Mouse (Mus musculus) liver, embryonic 13.5 days (tissue): Measurements from ENCODE around the gene 1810049J17Rik. TPM values are rescaled to one million over a fixed set of nuclear protein-coding genes. Genes with fewer than 3 reads are reported as not detected.
"Not testable (repeated sequence)": the region's sequence is repeated elsewhere in the genome, so short reads cannot be mapped to it uniquely, and the experiment has no call there.

Experiments used
- ATAC-seq: fragments of 200-750 bp; cut with Nextera tagmentation; 2 replicates; pipeline ENCODE4 v1.8.0; 2017; ENCODE audit warnings: low read depth, mild to moderate bottlenecking, moderate number of reproducible peaks, moderate library complexity
- DNase-seq: peaks from one replicate; pipeline ENCODE4 v3.0.0; 2022
- H3K27ac ChIP-seq: fragments of 300-500 bp; sonication (generic); 2 replicates; pipeline ENCODE4 v1.5.1; 2015; ENCODE audit warnings: moderate library complexity, mild to moderate bottlenecking, inconsistent platforms
- H3K27me3 ChIP-seq: fragments of 300-500 bp; sonication (generic); 2 replicates; pipeline ENCODE4 v1.6.1; 2015; ENCODE audit warnings: mild to moderate bottlenecking, inconsistent platforms
- H3K36me3 ChIP-seq: fragments of 300-500 bp; sonication (generic); 2 replicates; pipeline ENCODE4 v1.6.1; 2015; ENCODE audit warnings: mild to moderate bottlenecking, inconsistent platforms
- H3K4me1 ChIP-seq: fragments of 300-500 bp; sonication (generic); replicated peaks from 2 replicates; pipeline ENCODE4 v1.6.1; 2015; ENCODE audit warnings: inconsistent platforms
- H3K4me2 ChIP-seq: fragments of 300-500 bp; sonication (generic); 2 replicates; pipeline ENCODE4 v1.6.1; 2015; ENCODE audit warnings: inconsistent platforms, mild to moderate bottlenecking, moderate library complexity
- H3K4me3 ChIP-seq: fragments of 300-500 bp; sonication (generic); replicated peaks from 2 replicates; pipeline ENCODE4 v1.5.1; 2015; ENCODE audit warnings: mild to moderate bottlenecking, inconsistent platforms
- H3K9ac ChIP-seq: fragments of 300-500 bp; sonication (generic); 2 replicates; pipeline ENCODE4 v1.6.1; 2015; ENCODE audit warnings: mild to moderate bottlenecking, inconsistent platforms
- H3K9me3 ChIP-seq: fragments of 300-500 bp; sonication (generic); replicated peaks from 2 replicates; pipeline ENCODE4 v1.6.1; 2016; ENCODE audit warnings: inconsistent platforms
- WGBS: fragments of 180-500 bp; shearing (Covaris S2); methylation state at CpG from one replicate; pipeline ENCODE4 v1.1.7; 2015; ENCODE audit not compliant: insufficient replicate concordance; 5-methylcytosine and 5-hydroxymethylcytosine counted together
- polyA plus RNA-seq: library from polyadenylated mRNA; unstranded; fragments of >200 nt; fragmentation: Nextera tagmentation; extraction: Ambion mirVana; gene quantifications from 2 replicates; pipeline ENCODE4 v1.2.1, GENCODE M21; 2015

Gene 1810049J17Rik
- polyA plus RNA-seq: 0.29 and 1.7 TPM in 2 replicates

DNA sequence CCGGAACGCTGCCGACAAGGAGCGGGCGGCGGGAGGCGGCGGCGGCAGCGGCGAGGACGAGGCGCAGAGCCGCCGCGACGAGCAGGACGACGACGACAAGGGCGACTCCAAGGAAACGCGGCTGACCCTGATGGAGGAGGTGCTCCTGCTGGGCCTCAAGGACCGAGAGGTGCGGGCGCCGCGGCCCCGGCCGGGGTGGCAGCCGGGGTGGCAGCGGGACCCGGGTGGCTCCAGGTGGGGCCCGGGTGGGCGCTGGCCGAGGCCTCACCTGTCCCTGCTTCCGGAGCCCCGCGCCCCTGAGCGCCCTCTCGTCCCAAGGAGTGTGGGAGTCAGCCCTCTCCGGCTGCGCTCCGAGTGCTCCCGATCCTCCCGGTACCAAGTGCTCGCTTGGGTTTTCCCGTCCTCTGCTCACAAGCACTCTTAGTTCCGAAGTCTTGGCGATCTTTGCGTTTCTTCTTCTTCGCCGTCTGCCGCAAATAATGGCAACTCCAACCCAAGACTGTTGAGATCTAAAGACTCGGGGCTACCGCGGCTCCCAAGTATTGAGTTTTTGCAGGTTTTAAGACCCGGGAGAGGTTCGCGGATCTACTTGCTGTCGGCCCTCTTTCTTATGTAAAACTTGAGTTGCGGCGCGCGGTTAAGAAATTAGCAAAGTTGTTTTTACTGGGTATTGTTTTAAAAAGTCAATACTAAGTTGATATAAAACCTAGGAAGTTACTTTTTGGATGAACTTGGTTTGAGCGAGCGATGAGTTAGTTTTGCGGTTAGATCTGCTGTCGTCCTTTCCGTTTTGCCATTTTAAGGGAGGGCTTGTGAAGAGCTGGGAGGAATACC is at the start of gene 1810049J17Rik:
Gene 1810049J17Rik (minus strand): TSS at position 112 of the 834 bp plus-strand sequence.
- H3K9me3 ChIP-seq: no peaks in the 10 kb centered on the region
- peaks cover 5% of the 10 kb centered on the region; the same call in 1 of the 2 replicates for H3K27me3 ChIP-seq
- WGBS: under 1% methylated on average over 70 of the region's 70 CpGs
- peaks cover 10% of the 10 kb centered on the region for H3K36me3 ChIP-seq
- H3K9ac ChIP-seq: peak within 1 kb of the TSS; percentile 99
- DNase-seq (peak; percentile 52), ATAC-seq (peak; percentile 51)
- H3K4me1 ChIP-seq: peaks cover 49% of the 10 kb centered on the region
- peak within 1 kb of the TSS; percentile 99 for H3K4me3 ChIP-seq
- peak within 1 kb of the TSS; percentile 85 for H3K4me2 ChIP-seq
- peak within 1 kb of the TSS; percentile 94 for H3K27ac ChIP-seq

- H3K4me1 ChIP-seq: peaks cover 52% of the 10 kb centered on the region
- WGBS: 8% methylated on average over 8 of the region's 8 CpGs
- no peak for ATAC-seq
Measured at GRCm38 (mm10) chr15:12371183-12371582, 49.5 kb upstream of the 1810049J17Rik start.

DNA sequence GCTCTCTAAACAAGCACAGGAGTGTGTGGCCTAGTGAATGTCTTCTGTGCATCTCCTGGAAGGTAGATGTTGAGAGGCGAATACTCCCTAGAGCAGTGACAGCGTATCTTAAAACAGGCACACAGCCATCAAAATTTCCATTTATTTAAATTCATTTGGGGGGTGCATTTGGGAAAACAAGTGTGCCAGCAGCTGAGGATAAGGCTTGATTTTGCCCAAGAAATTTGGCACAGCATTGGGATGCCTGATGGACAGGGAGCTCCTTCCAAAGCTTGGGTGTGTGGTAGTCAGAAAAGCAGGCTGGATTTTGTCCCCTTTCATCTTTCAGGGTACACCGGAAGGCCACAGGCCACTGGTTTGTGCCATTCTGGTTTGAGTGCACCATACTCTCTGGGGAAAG is 48.4 kb upstream of the 1810049J17Rik start:
- H3K4me1 ChIP-seq: peaks cover 53% of the 10 kb centered on the region
- no peaks in the 10 kb centered on the region for H3K9me3 ChIP-seq
- no peak overlapping the region for H3K4me3 ChIP-seq
- WGBS: 85% methylated on average over 3 of the region's 3 CpGs
- no peak overlapping the region for H3K4me2 ChIP-seq
- no peak overlapping the region for H3K9ac ChIP-seq
- no peaks in the 10 kb centered on the region for H3K36me3 ChIP-seq
- no peak for ATAC-seq
- no peak overlapping the region for H3K27ac ChIP-seq
- no peaks in the 10 kb centered on the region for H3K27me3 ChIP-seq
- no peak for DNase-seq

More at GRCm38 (mm10) chr15:12371183-12371582, 49.5 kb upstream of the 1810049J17Rik start:
- H3K9me3 ChIP-seq: no peaks in the 10 kb centered on the region
- H3K9ac ChIP-seq: no peak overlapping the region
- H3K36me3 ChIP-seq: no peaks in the 10 kb centered on the region
- no peak overlapping the region for H3K4me3 ChIP-seq
- no peaks in the 10 kb centered on the region for H3K27me3 ChIP-seq
- DNase-seq: peak; percentile 50
- no peak overlapping the region for H3K27ac ChIP-seq
- H3K4me2 ChIP-seq: no peak overlapping the region

GRCm38 (mm10) chr15:12368850-12369249 is 47.2 kb upstream of the 1810049J17Rik start:
- WGBS: 58% methylated on average over 4 of the region's 4 CpGs
- Histone ChIP-seq H3K27ac (no peak overlapping the region), H3K9me3 (no peaks in the 10 kb centered on the region), H3K9ac (no peak overlapping the region), H3K4me3 (no peak overlapping the region), H3K27me3 (no peaks in the 10 kb centered on the region), H3K4me1 (peaks cover 48% of the 10 kb centered on the region), H3K4me2 (no peak overlapping the region), H3K36me3 (no peaks in the 10 kb centered on the region)
- DNase-seq (no peak), ATAC-seq (no peak)

GRCm38 (mm10) chr15:12368357-12368756 is 46.7 kb upstream of the 1810049J17Rik start:
- peak overlapping the region; percentile 64 for H3K4me2 ChIP-seq
- peak overlapping the region; percentile 61; the same call in 1 of the 2 replicates for H3K9ac ChIP-seq
- no peaks in the 10 kb centered on the region for H3K36me3 ChIP-seq
- no peaks in the 10 kb centered on the region for H3K9me3 ChIP-seq
- DNase-seq (no peak), ATAC-seq (no peak)
- peak overlapping the region; percentile 88 for H3K27ac ChIP-seq
- H3K27me3 ChIP-seq: no peaks in the 10 kb centered on the region
- no peak overlapping the region; the same call in 1 of the 2 replicates for H3K4me3 ChIP-seq
- WGBS: 75% methylated on average over 11 of the region's 11 CpGs
- peaks cover 45% of the 10 kb centered on the region for H3K4me1 ChIP-seq

DNA sequence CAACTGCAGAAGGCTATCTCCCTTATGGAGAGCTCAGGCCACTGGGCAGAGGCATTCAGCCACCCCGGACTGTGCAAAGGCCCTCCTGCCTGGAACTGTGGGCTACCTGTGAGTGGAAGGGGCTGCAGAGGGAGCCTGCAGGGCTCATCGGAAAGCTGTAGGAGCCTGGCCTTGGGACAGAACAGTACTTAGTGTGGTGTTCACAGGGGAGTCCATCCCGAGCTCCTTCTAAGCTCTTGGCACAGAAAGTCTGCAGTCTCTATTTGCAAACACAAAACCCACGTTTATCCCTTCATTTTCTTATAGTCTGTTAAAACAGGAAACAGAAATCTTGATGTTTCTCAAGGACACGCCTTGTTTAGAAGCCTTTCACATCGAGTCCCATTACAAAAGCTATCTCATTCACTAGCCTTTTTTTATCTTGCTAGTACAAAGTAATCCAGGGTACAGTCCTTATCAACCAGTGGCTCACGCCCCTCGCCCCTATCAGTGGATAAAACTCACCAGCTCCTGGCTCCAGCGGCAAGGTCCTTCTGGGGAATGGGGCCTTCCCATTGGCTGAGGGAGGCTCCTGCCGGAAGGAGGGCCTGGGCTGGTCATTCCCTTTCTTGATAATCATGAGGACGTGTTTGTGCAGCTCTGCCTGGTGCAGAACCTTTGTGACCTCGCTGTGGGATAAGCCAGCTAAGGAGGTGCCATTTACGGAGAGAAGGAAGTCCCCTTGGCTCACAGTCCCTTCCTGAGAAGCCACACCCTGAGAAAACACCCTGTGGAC is 45.8 kb upstream of the 1810049J17Rik start:
- peak overlapping the region; percentile 64 for H3K4me2 ChIP-seq
- DNase-seq: peak; percentile 86
- H3K4me3 ChIP-seq: peak overlapping the region; percentile 37
- no peaks in the 10 kb centered on the region for H3K27me3 ChIP-seq
- peak overlapping the region; percentile 88 for H3K27ac ChIP-seq
- H3K9ac ChIP-seq: peak overlapping the region; percentile 61; the same call in 1 of the 2 replicates
- H3K9me3 ChIP-seq: no peaks in the 10 kb centered on the region
- peaks cover 45% of the 10 kb centered on the region for H3K4me1 ChIP-seq
- WGBS: 11% methylated on average over 13 of the region's 13 CpGs
- ATAC-seq: peak; percentile 87
- no peaks in the 10 kb centered on the region for H3K36me3 ChIP-seq

DNA sequence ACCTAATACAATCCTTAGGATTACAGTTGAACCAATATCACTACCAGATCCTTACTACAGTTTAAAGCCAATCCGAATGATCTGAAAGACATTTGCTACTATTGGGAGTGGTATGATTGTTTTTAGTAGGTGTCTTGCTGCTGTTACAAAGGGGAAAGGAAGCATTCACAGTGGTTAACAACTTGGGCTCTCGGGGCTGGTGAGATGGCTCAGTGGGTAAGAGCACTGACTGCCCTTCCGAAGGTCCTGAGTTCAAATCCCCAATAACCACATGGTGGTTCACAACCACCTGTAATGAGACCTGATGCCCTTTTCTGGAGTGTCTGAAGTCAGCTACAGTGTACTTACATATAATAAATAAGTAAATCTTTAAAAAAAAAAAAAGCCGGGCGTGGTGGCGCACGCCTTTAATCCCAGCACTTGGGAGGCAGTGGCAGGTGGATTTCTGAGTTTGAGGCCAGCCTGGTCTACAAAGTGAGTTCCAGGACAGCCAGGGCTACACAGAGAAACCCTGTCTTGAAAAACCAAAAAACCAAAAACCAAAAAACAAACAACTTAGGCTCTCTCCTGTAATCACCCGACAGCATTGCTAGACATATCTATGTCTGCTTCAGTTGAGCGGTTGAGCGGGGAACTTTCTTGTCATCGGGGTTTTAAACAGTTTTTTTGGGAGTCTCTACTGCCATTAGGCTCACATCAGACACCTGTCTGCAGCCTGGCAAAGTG is 45.0 kb upstream of the 1810049J17Rik start:
- H3K9me3 ChIP-seq, H3K36me3 ChIP-seq, H3K27me3 ChIP-seq, DNase-seq, ATAC-seq: not testable (repeated sequence)
- WGBS: 61% methylated on average over 11 of the region's 11 CpGs
- H3K9ac ChIP-seq: peak overlapping the region; percentile 61; the same call in 1 of the 2 replicates
- H3K4me2 ChIP-seq: peak overlapping the region; percentile 64
- H3K4me3 ChIP-seq: peak overlapping the region; percentile 37
- peak overlapping the region; percentile 88 for H3K27ac ChIP-seq
- H3K4me1 ChIP-seq: peaks cover 45% of the 10 kb centered on the region

DNA sequence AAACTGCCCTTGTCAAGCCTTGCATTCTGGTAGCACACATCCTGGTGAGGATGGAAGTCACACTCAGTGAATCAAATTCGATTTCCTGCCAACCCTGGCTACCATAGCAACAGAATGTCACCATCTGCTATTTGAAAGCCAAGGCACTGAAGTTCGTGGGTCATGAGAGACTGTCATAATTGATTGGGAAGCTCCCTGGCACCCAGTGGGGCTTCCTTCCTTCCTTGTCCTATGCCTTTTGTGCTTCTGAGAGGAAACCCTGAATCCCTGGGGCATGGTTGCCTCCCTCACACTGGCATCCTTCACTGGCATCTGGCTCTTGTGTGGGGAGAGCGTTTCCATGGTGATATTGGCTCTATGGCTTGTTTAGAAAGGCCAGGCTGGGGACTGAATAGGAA is 44.4 kb upstream of the 1810049J17Rik start:
- H3K9ac ChIP-seq: no peak overlapping the region
- no peak overlapping the region for H3K4me2 ChIP-seq
- DNase-seq: no peak
- WGBS: 59% methylated on average over 3 of the region's 3 CpGs
- peak overlapping the region; percentile 40; the same call in 1 of the 2 replicates for H3K27ac ChIP-seq
- no peaks in the 10 kb centered on the region for H3K9me3 ChIP-seq
- no peaks in the 10 kb centered on the region for H3K27me3 ChIP-seq
- no peak for ATAC-seq
- peaks cover 41% of the 10 kb centered on the region for H3K4me1 ChIP-seq
- H3K4me3 ChIP-seq: no peak overlapping the region
- peaks cover 3% of the 10 kb centered on the region; the same call in 1 of the 2 replicates for H3K36me3 ChIP-seq

DNA sequence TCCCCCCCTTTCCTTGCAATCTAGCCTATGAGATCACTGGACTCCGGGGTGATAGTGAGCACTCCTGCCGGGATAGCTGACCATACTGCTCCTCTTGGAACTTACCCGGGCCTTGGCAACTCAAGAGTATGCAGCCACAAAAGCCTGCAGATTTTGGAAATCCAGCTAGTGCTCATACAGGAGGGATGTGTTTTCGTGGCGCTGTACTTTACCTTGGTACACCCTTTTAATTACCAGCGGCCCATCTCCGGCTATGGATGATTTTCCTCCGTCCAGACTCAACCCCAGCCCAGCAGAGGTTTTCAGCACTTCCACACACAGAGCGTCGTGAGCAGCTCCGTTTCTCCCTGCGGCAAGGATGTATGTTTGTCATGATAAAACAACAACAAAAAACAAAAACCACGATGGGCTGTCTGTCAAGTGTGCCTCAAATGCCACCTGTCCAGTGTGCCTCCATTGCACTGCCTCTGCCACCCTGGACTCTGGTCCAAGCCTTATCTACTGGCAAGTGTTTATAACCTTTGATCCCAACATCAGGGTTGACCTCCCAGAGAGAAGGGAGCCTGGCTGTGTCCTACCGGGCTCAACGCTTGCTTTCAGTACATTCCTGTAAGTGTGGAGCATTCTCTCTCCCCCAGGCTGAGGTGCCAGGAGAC is 43.8 kb upstream of the 1810049J17Rik start:
- WGBS: 63% methylated on average over 15 of the region's 15 CpGs

GRCm38 (mm10) chr15:12364096-12364495 is 42.4 kb upstream of the 1810049J17Rik start:
- 64% methylated on average over 4 of the region's 4 CpGs for WGBS
- Histone ChIP-seq H3K27ac (no peak overlapping the region), H3K36me3 (peaks cover 7% of the 10 kb centered on the region; the same call in 1 of the 2 replicates), H3K4me3 (no peak overlapping the region), H3K9ac (no peak overlapping the region), H3K9me3 (no peaks in the 10 kb centered on the region), H3K4me1 (peaks cover 40% of the 10 kb centered on the region), H3K4me2 (no peak overlapping the region), H3K27me3 (no peaks in the 10 kb centered on the region)
- ATAC-seq (no peak), DNase-seq (no peak)

More for the DNA sequence above, 43.8 kb upstream of the 1810049J17Rik start:
- ATAC-seq: no peak
- no peak overlapping the region for H3K4me3 ChIP-seq
- DNase-seq: no peak
- H3K4me1 ChIP-seq: peaks cover 41% of the 10 kb centered on the region
- no peak overlapping the region for H3K9ac ChIP-seq
- H3K27ac ChIP-seq: 0 out of 2 replicates have a peak overlapping the region, but pooled peaks have one; percentile 40
- no peak overlapping the region for H3K4me2 ChIP-seq
- H3K27me3 ChIP-seq: no peaks in the 10 kb centered on the region
- no peaks in the 10 kb centered on the region for H3K9me3 ChIP-seq
- H3K36me3 ChIP-seq: peaks cover 7% of the 10 kb centered on the region; the same call in 1 of the 2 replicates
